Mouse (Mus musculus) ES-Bruce4 (cell line): ENCODE results near the gene Ostm1.

ENCODE experiments used
- CTCF ChIP-seq: IDR thresholded peaks from one replicate; pipeline ENCODE4 v1.8.1; 2011; ENCODE audit warnings: low read depth, low read length
- POLR2A ChIP-seq: IDR thresholded peaks from one replicate; pipeline ENCODE4 v1.8.1; 2011; ENCODE audit warnings: low read length; ENCODE audit not compliant: insufficient read depth

GRCm38 (mm10) chr10:42631754-42632452, 48.3 kb downstream of the Ostm1 start:
- TF ChIP-seq CTCF, result no peak
- no peak for TF ChIP-seq POLR2A
